Mouse (Mus musculus): ENCODE data around the gene Fgfr2. TPM values are rescaled to one million over a fixed set of nuclear protein-coding genes. Genes with fewer than 3 reads are reported as not detected.
A peak's percentile ranks its signal among the peaks of the same experiment; 100 is the strongest.

Fgfr2 gene
- polyA plus RNA-seq, 1 experiment from 2014 or later: 92.0 TPM

DNA sequence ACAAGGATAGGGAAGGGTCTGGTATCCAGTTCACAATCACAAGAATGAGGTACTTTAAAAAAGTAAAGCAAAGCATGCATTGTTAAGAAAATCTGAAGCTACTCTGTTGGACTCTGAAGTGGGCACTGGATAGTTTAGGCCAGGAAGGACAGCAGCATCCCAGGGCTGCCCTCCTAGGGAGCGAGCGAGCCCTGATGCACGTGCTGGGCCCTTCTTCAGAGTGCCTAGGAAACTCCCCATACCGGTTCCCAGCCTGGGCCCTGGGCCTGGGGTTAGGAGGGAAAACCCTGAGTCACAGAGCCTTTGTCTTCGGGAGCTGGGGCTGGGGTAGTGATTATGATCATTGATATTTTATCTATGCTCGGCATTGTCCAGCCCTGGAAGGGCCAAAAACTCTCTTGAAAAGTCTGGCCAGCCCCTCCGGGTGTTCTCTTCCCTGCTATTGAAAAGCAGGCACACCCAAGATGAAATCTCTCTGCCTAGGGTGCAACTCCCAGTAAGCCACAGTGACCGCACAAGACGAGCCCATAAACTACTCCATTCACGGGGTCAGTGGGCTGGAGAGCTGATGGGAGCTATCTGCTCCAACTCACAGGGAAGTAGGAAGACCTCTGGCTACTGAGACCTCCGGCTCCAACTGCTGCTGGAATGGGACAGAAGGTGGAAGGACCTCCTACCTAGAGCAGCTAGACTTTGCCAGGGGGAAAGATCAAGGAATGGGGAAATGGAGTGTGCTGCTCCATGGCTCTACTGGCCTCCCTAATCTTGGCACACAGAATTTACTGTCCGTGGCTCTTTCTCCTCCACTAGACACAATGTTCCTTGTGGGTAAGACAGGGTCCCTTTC is 354.4 kb downstream of the Fgfr2 start:
- Histone ChIP-seq H3K27me3 (ENCODE audit: control insufficient read depth, insufficient read depth, low read length) (no peaks in the 10 kb centered on the region), H3K9ac (ENCODE audit: low read length) (no peak overlapping the region), H3K36me3 (ENCODE audit: control insufficient read depth, insufficient read depth, low read length) (no peaks in the 10 kb centered on the region), H3K4me1 (ENCODE audit: control insufficient read depth, insufficient read depth, low read length) (no peaks in the 10 kb centered on the region; the same call in 1 of the 2 replicates), H3K4me2 (no peak overlapping the region), H3K4me3 (ENCODE audit: low read depth, low read length) (no peak overlapping the region), H3K9me3 (ENCODE audit: control insufficient read depth, low read length) (no peaks in the 10 kb centered on the region), H3K27ac (ENCODE audit: low read depth, low read length) (no peak overlapping the region)
- DNase-seq (ENCODE audit: low spot score, missing footprints): no peak
- no peak for ATAC-seq (ENCODE audit: low FRiP score)
- WGBS: 86% methylated on average over 12 of the region's 12 CpGs

DNA sequence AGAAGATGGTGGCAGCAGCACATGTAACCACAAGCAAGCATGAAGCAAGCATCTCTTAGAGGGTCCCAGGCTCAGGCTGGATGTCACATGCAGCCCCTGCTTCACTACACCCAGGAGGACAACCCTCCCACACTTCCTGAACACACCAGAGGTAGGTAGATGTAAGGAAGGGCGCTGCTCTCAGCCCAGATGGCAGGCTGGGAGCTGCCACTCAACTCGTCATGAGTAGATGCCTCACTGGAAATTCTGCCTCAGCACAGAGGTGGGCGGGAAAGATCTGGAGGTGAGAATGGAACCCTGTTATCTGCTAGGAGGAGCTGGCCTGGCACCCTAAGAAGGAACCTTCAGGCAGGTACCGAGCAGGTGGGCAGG is 355.2 kb downstream of the Fgfr2 start:
- no peaks in the 10 kb centered on the region for H3K36me3 ChIP-seq (ENCODE audit: control insufficient read depth, insufficient read depth, low read length)
- 88% methylated on average over 4 of the region's 4 CpGs for WGBS
- H3K9me3 ChIP-seq (ENCODE audit: control insufficient read depth, low read length): no peaks in the 10 kb centered on the region
- H3K9ac ChIP-seq (ENCODE audit: low read length): no peak overlapping the region
- no peaks in the 10 kb centered on the region for H3K27me3 ChIP-seq (ENCODE audit: control insufficient read depth, insufficient read depth, low read length)
- H3K4me1 ChIP-seq (ENCODE audit: control insufficient read depth, insufficient read depth, low read length): no peaks in the 10 kb centered on the region; the same call in 1 of the 2 replicates
- H3K4me3 ChIP-seq (ENCODE audit: low read depth, low read length): no peak overlapping the region
- DNase-seq (ENCODE audit: low spot score, missing footprints): no peak
- no peak overlapping the region for H3K27ac ChIP-seq (ENCODE audit: low read depth, low read length)
- ATAC-seq (ENCODE audit: low FRiP score): no peak
- no peak overlapping the region for H3K4me2 ChIP-seq

DNA sequence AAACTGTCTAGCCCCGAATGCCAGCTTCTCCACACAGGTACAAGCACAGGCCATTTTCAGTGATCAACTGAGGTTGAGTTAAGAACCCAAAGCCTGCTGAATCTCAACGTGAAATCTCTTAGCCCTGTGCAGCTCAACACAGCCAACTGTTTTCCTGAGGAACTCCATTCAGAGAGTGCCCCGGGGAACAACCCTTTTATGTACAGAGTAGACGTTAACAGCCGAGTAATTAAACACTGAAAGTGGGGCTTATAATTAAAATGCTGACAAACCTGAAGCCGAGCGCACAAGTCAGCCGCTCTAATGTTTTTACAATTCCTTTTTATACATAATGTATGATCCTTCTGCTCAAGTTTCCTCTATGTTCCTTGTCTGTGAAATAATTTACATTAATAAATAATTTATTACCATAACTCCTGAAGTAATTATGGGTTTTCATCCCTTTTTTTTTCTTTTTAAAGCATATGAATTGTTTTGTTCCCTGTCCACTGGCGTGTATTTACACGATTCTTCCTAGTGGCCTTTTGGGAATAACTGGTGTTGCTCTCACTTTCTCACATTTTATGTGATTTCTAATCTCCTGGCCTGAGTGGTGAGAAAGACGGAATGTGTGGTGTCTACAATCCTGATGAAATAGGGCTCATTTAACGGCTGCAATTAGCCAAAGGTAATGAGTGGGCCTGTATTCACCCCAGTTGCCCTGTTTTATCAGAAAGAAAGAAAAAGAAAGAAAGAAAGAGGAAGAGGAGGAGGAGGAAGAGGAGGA is 355.7 kb downstream of the Fgfr2 start:
- H3K4me3 ChIP-seq (ENCODE audit: low read depth, low read length): no peak overlapping the region
- no peak overlapping the region for H3K27ac ChIP-seq (ENCODE audit: low read depth, low read length)
- H3K9me3 ChIP-seq (ENCODE audit: control insufficient read depth, low read length): no peaks in the 10 kb centered on the region
- no peak overlapping the region for H3K4me2 ChIP-seq
- no peaks in the 10 kb centered on the region for H3K36me3 ChIP-seq (ENCODE audit: control insufficient read depth, insufficient read depth, low read length)
- H3K9ac ChIP-seq (ENCODE audit: low read length): no peak overlapping the region
- H3K4me1 ChIP-seq (ENCODE audit: control insufficient read depth, insufficient read depth, low read length): no peaks in the 10 kb centered on the region; the same call in 1 of the 2 replicates
- WGBS: 67% methylated on average over 12 of the region's 12 CpGs
- H3K27me3 ChIP-seq (ENCODE audit: control insufficient read depth, insufficient read depth, low read length): no peaks in the 10 kb centered on the region
- DNase-seq (ENCODE audit: low spot score, missing footprints) (no peak), ATAC-seq (ENCODE audit: low FRiP score) (0 out of 2 replicates have a peak, but pooled peaks have one; percentile 35)

DNA sequence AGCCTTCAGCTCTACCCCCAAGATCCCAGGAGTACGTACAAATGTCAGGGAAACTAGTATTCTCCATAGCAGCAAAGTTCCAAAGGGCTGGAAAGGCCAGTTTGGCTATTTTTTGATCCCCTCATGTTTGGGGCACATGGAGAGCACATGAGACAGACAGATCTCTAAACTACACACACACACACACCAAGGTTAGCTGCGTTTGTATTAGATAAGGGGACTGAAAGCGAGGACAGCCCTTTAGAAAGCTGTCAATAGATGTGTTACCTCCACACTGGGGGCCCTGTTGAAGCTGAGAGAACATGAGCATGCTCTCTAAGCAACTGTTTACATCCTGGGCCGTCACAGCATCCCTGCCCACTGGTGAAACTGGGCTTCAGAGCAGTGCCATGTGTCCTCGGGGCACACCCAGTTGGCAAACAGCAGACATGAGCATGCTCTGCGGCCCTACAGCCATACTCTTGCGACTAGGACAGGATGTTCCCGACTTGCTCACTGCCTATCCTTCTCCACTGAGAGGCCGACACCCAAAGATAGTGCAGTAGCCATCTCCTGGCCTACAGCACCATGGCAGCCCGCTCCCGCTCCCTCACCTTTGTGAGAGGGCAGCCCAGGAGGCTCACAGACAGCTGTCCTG is 356.8 kb downstream of the Fgfr2 start:
- H3K27me3 ChIP-seq (ENCODE audit: control insufficient read depth, insufficient read depth, low read length): no peaks in the 10 kb centered on the region
- H3K4me1 ChIP-seq (ENCODE audit: control insufficient read depth, insufficient read depth, low read length): no peaks in the 10 kb centered on the region; the same call in 1 of the 2 replicates
- H3K36me3 ChIP-seq (ENCODE audit: control insufficient read depth, insufficient read depth, low read length): no peaks in the 10 kb centered on the region
- H3K4me3 ChIP-seq (ENCODE audit: low read depth, low read length): no peak overlapping the region
- ATAC-seq (ENCODE audit: low FRiP score) (no peak), DNase-seq (ENCODE audit: low spot score, missing footprints) (no peak)
- 92% methylated on average over 11 of the region's 11 CpGs for WGBS
- no peak overlapping the region for H3K9ac ChIP-seq (ENCODE audit: low read length)
- no peaks in the 10 kb centered on the region for H3K9me3 ChIP-seq (ENCODE audit: control insufficient read depth, low read length)
- no peak overlapping the region for H3K4me2 ChIP-seq
- H3K27ac ChIP-seq (ENCODE audit: low read depth, low read length): no peak overlapping the region; the same call in 1 of the 2 replicates

DNA sequence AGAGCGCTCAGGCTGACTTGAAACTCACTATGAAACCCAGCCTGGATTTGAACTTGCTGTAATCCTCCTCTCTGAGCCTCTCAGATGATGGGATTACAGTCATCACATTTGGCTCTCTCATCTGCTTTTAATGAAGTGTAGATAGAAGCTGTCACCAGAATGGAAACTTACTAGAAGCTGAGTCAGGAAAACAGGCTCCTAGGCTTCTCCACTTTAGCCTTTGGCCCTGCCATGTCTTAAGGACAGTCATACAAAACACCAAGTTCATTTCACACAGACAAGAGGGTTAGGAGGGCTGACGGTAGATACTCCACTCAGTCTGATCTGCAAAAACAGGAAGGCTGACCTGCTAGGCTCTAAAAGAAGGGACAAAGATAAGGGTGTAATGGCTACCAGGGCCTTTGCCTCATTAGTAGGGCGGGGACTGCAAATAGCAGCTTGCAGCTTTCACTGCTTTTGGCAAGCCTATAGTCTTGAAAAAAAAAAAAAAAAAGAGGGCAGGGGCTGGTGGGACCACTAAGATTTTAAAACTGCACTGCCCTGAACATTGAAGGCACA is 357.4 kb downstream of the Fgfr2 start:
- Histone ChIP-seq H3K9me3 (ENCODE audit: control insufficient read depth, low read length) (no peaks in the 10 kb centered on the region), H3K27ac (ENCODE audit: low read depth, low read length) (no peak overlapping the region), H3K36me3 (ENCODE audit: control insufficient read depth, insufficient read depth, low read length) (no peaks in the 10 kb centered on the region), H3K27me3 (ENCODE audit: control insufficient read depth, insufficient read depth, low read length) (no peaks in the 10 kb centered on the region), H3K4me1 (ENCODE audit: control insufficient read depth, insufficient read depth, low read length) (no peaks in the 10 kb centered on the region; the same call in 1 of the 2 replicates), H3K9ac (ENCODE audit: low read length) (no peak overlapping the region), H3K4me2 (no peak overlapping the region), H3K4me3 (ENCODE audit: low read depth, low read length) (no peak overlapping the region)
- 84% methylated on average over 3 of the region's 3 CpGs for WGBS
- ATAC-seq (ENCODE audit: low FRiP score): no peak
- no peak for DNase-seq (ENCODE audit: low spot score, missing footprints)

DNA sequence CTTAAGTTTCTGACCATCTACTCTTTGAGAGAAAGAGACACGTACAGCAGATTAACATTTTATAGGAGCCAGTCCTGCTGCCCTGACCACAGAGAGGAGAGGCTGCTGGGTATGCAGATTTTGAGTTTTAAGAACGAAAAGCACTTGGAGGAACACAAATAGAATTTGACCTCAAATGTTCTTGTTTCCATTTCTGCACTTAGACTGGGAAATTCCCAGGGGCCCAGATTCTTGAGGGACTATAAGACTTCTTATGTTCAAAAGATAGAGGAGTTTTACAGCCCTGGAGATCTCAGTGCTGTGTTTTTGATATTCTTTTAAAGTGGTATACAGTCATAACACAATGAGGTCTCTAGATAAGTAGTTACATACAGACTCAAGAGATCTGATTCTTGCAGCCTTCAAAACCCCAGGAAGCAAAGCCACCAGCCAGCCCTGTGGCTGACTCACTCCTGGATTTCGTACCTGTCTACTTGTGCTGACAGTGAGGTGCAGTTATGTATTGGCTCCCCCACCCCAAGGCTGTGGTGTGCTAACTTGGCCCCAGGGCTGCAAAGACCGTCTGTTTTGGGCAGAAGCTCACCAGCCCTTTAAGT is 358.2 kb downstream of the Fgfr2 start:
- DNase-seq (ENCODE audit: low spot score, missing footprints) (no peak), ATAC-seq (ENCODE audit: low FRiP score) (no peak)
- H3K9ac ChIP-seq (ENCODE audit: low read length): no peak overlapping the region
- no peak overlapping the region for H3K27ac ChIP-seq (ENCODE audit: low read depth, low read length)
- no peak overlapping the region for H3K4me2 ChIP-seq
- H3K4me1 ChIP-seq (ENCODE audit: control insufficient read depth, insufficient read depth, low read length): no peaks in the 10 kb centered on the region; the same call in 1 of the 2 replicates
- H3K27me3 ChIP-seq (ENCODE audit: control insufficient read depth, insufficient read depth, low read length): no peaks in the 10 kb centered on the region
- WGBS: 88% methylated on average over 4 of the region's 4 CpGs
- no peaks in the 10 kb centered on the region for H3K36me3 ChIP-seq (ENCODE audit: control insufficient read depth, insufficient read depth, low read length)
- no peak overlapping the region for H3K4me3 ChIP-seq (ENCODE audit: low read depth, low read length)
- no peaks in the 10 kb centered on the region for H3K9me3 ChIP-seq (ENCODE audit: control insufficient read depth, low read length)

DNA sequence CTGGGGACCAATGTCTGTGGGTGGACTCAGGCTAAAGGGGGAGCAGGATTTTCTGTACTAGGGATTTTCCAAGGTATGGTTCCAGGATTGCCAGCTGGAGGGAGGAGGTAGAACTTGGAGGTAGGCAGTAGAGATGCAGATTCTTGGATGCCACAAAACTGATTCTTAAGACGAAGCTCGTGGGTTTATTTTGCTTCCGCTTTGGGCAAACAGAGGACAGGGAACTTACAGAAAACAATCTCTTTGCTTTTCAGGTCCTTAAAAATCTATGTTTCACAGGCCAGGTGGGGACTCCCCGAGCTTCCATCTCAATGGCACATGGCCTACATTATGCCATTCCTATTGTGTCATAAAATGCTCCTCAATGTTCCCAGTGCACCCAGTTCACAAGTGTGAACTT is 358.8 kb downstream of the Fgfr2 start:
- Histone ChIP-seq H3K9ac (ENCODE audit: low read length) (no peak overlapping the region), H3K36me3 (ENCODE audit: control insufficient read depth, insufficient read depth, low read length) (peaks cover 5% of the 10 kb centered on the region), H3K27ac (ENCODE audit: low read depth, low read length) (no peak overlapping the region), H3K4me3 (ENCODE audit: low read depth, low read length) (no peak overlapping the region), H3K27me3 (ENCODE audit: control insufficient read depth, insufficient read depth, low read length) (no peaks in the 10 kb centered on the region), H3K4me2 (no peak overlapping the region), H3K4me1 (ENCODE audit: control insufficient read depth, insufficient read depth, low read length) (no peaks in the 10 kb centered on the region; the same call in 1 of the 2 replicates), H3K9me3 (ENCODE audit: control insufficient read depth, low read length) (no peaks in the 10 kb centered on the region)
- ATAC-seq (ENCODE audit: low FRiP score): no peak
- no peak for DNase-seq (ENCODE audit: low spot score, missing footprints)
- 96% methylated on average over 4 of the region's 4 CpGs for WGBS

DNA sequence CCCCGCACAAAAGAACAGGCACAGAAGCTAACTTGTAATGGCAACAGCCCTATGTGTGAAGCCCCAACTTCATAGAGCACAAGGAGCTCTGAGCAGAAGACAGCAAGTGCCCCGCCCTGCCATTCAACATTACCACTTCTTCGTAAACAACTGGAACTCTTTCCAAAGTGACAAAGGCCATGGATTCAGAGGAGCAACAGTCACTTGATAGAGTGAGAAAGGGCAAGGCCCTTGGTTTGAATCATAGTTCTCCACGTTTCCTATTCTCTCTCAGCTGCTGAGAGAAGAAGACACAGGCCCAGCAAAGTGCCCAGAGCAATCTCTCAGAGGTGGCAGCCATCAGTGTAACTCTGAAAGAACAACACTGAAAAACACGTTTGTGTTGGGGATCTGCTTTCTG is 359.2 kb downstream of the Fgfr2 start:
- WGBS: 91% methylated on average over 5 of the region's 5 CpGs
- H3K4me2 ChIP-seq: no peak overlapping the region
- H3K27ac ChIP-seq (ENCODE audit: low read depth, low read length): no peak overlapping the region
- no peaks in the 10 kb centered on the region; the same call in 1 of the 2 replicates for H3K4me1 ChIP-seq (ENCODE audit: control insufficient read depth, insufficient read depth, low read length)
- H3K27me3 ChIP-seq (ENCODE audit: control insufficient read depth, insufficient read depth, low read length): no peaks in the 10 kb centered on the region
- no peak for ATAC-seq (ENCODE audit: low FRiP score)
- H3K4me3 ChIP-seq (ENCODE audit: low read depth, low read length): no peak overlapping the region
- DNase-seq (ENCODE audit: low spot score, missing footprints): no peak
- peaks cover 5% of the 10 kb centered on the region for H3K36me3 ChIP-seq (ENCODE audit: control insufficient read depth, insufficient read depth, low read length)
- no peak overlapping the region for H3K9ac ChIP-seq (ENCODE audit: low read length)
- H3K9me3 ChIP-seq (ENCODE audit: control insufficient read depth, low read length): no peaks in the 10 kb centered on the region
